Mouse (Mus musculus): ENCODE data around the gene Nacc2. TPM values are rescaled to one million over a fixed set of nuclear protein-coding genes. Genes with fewer than 3 reads are reported as not detected.

Gene Nacc2
- total and polyA plus RNA-seq, 3 experiments, result 19.0 to 31.8 (median 31.6) TPM

DNA sequence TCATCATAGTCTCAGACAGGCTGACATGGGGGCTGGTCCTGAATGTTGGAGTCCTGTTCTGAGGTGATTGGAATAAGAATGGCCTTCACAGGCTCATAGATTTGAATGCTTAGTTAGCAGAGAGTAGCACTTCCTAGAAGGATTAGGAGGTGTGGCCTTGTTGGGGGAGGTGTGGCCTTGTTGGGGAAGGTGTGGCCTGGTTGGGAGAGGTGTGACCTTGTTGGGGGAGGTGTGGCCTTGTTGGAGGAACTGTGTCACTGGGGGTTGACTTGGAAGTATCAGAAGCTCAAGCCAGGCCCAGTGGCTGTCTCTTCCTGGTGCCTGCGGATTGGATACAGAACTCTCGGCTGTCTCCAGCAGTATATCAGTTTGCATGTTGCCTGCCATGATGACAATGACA is 6.3 kb upstream of the Nacc2 start:
- WGBS, result 90% methylated on average over 2 of the region's 2 CpGs
- TF ChIP-seq CTCF (IDR thresholded peaks at IDR 0.05) (no peak), POLR2A (IDR thresholded peaks at IDR 0.05; ENCODE audit: insufficient read depth, low read depth, low read length) (no peak), EP300 (IDR thresholded peaks at IDR 0.05; ENCODE audit: insufficient read depth, low read depth, low read length) (no peak)
- peaks cover 5% of the 10 kb centered on the region for H3K4me1 ChIP-seq (ENCODE audit: control insufficient read depth, insufficient read depth, low read length)
- DNase-seq, result no peak
- H3K27me3 ChIP-seq (ENCODE audit: control insufficient read depth, insufficient read depth, low read length), result no peaks in the 10 kb centered on the region
- H3K9ac ChIP-seq (ENCODE audit: low read depth, low read length), result no peak overlapping the region
- H3K79me2 ChIP-seq (replicated peaks; ENCODE audit: control insufficient read depth, insufficient read depth, low read length), result no peaks in the 10 kb centered on the region
- intact Hi-C loops (cut with DNase I), result no loop called here
- no peak overlapping the region for H3K4me3 ChIP-seq
- H3K27ac ChIP-seq, result no peak overlapping the region
- H3K36me3 ChIP-seq (ENCODE audit: control insufficient read depth, insufficient read depth, low read length), result no peaks in the 10 kb centered on the region

DNA sequence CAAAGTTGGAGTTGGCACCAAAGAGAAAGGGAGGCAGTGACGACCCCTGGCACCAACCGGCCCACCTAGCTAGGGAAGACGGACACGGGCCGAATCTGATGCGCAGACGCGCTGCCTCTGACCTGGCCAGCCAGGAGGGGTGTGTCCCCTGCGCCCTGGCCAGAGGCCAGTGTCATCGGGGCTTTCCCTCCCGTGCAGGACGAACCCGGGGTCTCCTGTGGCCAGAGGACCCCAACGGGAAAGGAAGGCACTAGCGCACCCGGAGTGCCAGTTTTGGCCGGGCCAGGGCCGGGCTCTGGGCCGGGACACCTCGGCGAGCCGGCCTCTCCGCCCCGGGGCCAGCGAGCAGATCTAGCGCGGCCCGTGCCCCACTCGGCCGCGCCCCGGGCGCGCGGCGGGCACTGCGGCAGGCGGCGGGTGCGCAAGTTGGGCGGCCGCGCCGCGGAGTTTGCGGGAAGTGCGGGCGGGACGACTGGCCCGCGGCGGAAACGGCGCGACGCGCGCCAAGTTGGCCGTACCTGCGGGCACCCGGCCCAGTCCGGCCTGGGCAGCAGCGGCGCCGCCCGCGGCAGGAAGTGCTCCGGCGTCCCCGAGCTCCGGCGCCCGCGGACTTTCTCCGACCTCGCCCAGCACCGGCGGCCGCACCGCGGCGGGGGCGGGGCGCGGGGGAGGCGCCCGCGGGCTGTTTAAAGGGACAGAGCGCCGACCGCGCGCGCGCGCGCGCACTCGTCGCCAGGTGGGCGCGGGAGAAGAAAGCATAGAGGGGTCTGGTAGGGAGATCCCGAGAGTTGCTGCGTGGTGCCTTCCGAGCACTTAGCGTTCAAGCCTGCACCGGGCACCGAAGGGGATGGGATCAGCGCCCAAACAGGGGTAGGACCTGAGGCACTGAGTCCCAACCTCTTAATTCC is 595 bp downstream of the Nacc2 start:
- WGBS, result under 1% methylated on average over 109 of the region's 109 CpGs
- DNase-seq, result peak; percentile 87 to 89
- intact Hi-C loops (cut with DNase I), result loop anchor here (1.0 kb wide), 1 partner anchor 18 kb away; no protein-coding TSS in a partner anchor
- H3K27me3 ChIP-seq (ENCODE audit: control insufficient read depth, insufficient read depth, low read length), result no peaks in the 10 kb centered on the region
- H3K4me3 ChIP-seq, result peak overlapping the region; percentile 73
- H3K79me2 ChIP-seq (replicated peaks; ENCODE audit: control insufficient read depth, insufficient read depth, low read length), result no peaks in the 10 kb centered on the region
- H3K36me3 ChIP-seq (ENCODE audit: control insufficient read depth, insufficient read depth, low read length), result no peaks in the 10 kb centered on the region
- peak overlapping the region; percentile 83 for H3K9ac ChIP-seq (ENCODE audit: low read depth, low read length)
- TF ChIP-seq EP300 (IDR thresholded peaks at IDR 0.05; ENCODE audit: insufficient read depth, low read depth, low read length) (no peak), POLR2A (IDR thresholded peaks at IDR 0.05; ENCODE audit: insufficient read depth, low read depth, low read length) (no peak), CTCF (IDR thresholded peaks at IDR 0.05) (no peak)
- peaks cover 18% of the 10 kb centered on the region for H3K4me1 ChIP-seq (ENCODE audit: control insufficient read depth, insufficient read depth, low read length)
- H3K27ac ChIP-seq, result peak overlapping the region; percentile 85

- WGBS, result 42% methylated on average over 17 of the region's 17 CpGs
Measured at GRCm38 (mm10) chr2:26121541-26122083, 1.4 kb downstream of the Nacc2 start.

DNA sequence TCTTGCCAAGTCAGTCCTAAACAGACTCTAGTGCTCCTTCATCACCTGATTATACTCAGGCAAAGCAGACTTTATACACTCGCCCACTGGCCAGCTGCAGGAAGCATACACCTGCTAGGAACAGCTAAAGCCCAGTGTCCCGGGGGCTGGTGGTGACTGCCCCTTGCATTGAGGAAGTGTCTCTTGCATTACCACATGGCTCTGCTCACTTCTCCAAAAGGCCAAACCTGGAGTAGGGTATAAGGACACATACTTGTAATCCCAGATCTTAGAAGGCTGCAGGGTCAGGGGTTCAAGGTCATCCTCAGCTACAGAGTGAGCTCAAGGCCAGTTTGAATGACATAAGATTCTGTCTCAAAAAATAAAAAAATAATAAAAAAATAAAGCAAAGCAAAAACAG is 3.4 kb downstream of the Nacc2 start:
- Histone ChIP-seq H3K4me3 (no peak overlapping the region), H3K79me2 (replicated peaks; ENCODE audit: control insufficient read depth, insufficient read depth, low read length) (0 out of 2 replicates have a peak, but pooled peaks cover 2% of the 10 kb centered on the region), H3K9ac (ENCODE audit: low read depth, low read length) (no peak overlapping the region), H3K27me3 (ENCODE audit: control insufficient read depth, insufficient read depth, low read length) (no peaks in the 10 kb centered on the region), H3K4me1 (ENCODE audit: control insufficient read depth, insufficient read depth, low read length) (peaks cover 18% of the 10 kb centered on the region), H3K36me3 (ENCODE audit: control insufficient read depth, insufficient read depth, low read length) (no peaks in the 10 kb centered on the region), H3K27ac (peak overlapping the region; percentile 47; the same call in 1 of the 2 replicates)
- DNase-seq, result no peak
- no peak for TF ChIP-seq POLR2A (IDR thresholded peaks at IDR 0.05; ENCODE audit: insufficient read depth, low read depth, low read length)
- TF ChIP-seq CTCF (IDR thresholded peaks at IDR 0.05), result no peak
- no peak for TF ChIP-seq EP300 (IDR thresholded peaks at IDR 0.05; ENCODE audit: insufficient read depth, low read depth, low read length)
- 48% methylated on average over 2 of the region's 2 CpGs for WGBS
- intact Hi-C loops (cut with DNase I), result no loop called here

More at GRCm38 (mm10) chr2:26121541-26122083, 1.4 kb downstream of the Nacc2 start:
- no peaks in the 10 kb centered on the region for H3K79me2 ChIP-seq (replicated peaks; ENCODE audit: control insufficient read depth, insufficient read depth, low read length)
- no peak for TF ChIP-seq CTCF (IDR thresholded peaks at IDR 0.05)
- TF ChIP-seq EP300 (IDR thresholded peaks at IDR 0.05; ENCODE audit: insufficient read depth, low read depth, low read length), result no peak
- TF ChIP-seq POLR2A (IDR thresholded peaks at IDR 0.05; ENCODE audit: insufficient read depth, low read depth, low read length), result no peak
- DNase-seq, result no peak
- peak overlapping the region; percentile 83; the same call in 1 of the 2 replicates for H3K9ac ChIP-seq (ENCODE audit: low read depth, low read length)
- no peaks in the 10 kb centered on the region for H3K36me3 ChIP-seq (ENCODE audit: control insufficient read depth, insufficient read depth, low read length)
- H3K27ac ChIP-seq, result peak overlapping the region; percentile 85
- no peaks in the 10 kb centered on the region for H3K27me3 ChIP-seq (ENCODE audit: control insufficient read depth, insufficient read depth, low read length)
- peak overlapping the region; percentile 73 for H3K4me3 ChIP-seq
- H3K4me1 ChIP-seq (ENCODE audit: control insufficient read depth, insufficient read depth, low read length), result peaks cover 18% of the 10 kb centered on the region
- intact Hi-C loops (cut with DNase I), result no loop called here

- Histone ChIP-seq H3K9ac (ENCODE audit: low read depth, low read length) (no peak overlapping the region), H3K27me3 (ENCODE audit: control insufficient read depth, insufficient read depth, low read length) (no peaks in the 10 kb centered on the region), H3K27ac (peak overlapping the region; percentile 47), H3K4me3 (no peak overlapping the region), H3K4me1 (ENCODE audit: control insufficient read depth, insufficient read depth, low read length) (peaks cover 18% of the 10 kb centered on the region), H3K36me3 (ENCODE audit: control insufficient read depth, insufficient read depth, low read length) (no peaks in the 10 kb centered on the region), H3K79me2 (replicated peaks; ENCODE audit: control insufficient read depth, insufficient read depth, low read length) (0 out of 2 replicates have a peak, but pooled peaks cover 2% of the 10 kb centered on the region)
- peak in 1 of 2 experiments; percentile 21 for DNase-seq
- TF ChIP-seq CTCF (IDR thresholded peaks at IDR 0.05), result no peak
- TF ChIP-seq POLR2A (IDR thresholded peaks at IDR 0.05; ENCODE audit: insufficient read depth, low read depth, low read length), result no peak
- no peak for TF ChIP-seq EP300 (IDR thresholded peaks at IDR 0.05; ENCODE audit: insufficient read depth, low read depth, low read length)
- WGBS, result 32% methylated on average over 2 of the region's 2 CpGs
- intact Hi-C loops (cut with DNase I), result no loop called here
Measured at GRCm38 (mm10) chr2:26119310-26119592, 3.8 kb downstream of the Nacc2 start.
